Mouse (Mus musculus) bone marrow, adult 2 months (tissue): ENCODE measurements at regions not wholly inside any gene's neighbourhood (a gene's known extent, or its start where the extent isn't known, plus 50 kb on each side); places are given as distances from the start of the nearest gene placed in this dataset.

Experiments used
- CTCF ChIP-seq: fragments of 200-500 bp; IDR thresholded peaks from 2 replicates; pipeline ENCODE4 v1.5.1; 2011; ENCODE audit warnings: low read length, control low read depth; ENCODE audit not compliant: control insufficient read depth, insufficient read depth
- POLR2A ChIP-seq: fragments of 200-500 bp; IDR thresholded peaks from 2 replicates; pipeline ENCODE4 v1.6.1; 2011; ENCODE audit warnings: low read depth, mild to moderate bottlenecking, control low read depth, low read length, borderline replicate concordance; ENCODE audit not compliant: control insufficient read depth

- no peak for TF ChIP-seq POLR2A
- no peak for TF ChIP-seq CTCF
Observed at GRCm38 (mm10) chr10:118753061-118753775, 116.8 kb downstream of the Dyrk2 start.
